Mouse (Mus musculus) lung, adult 2 months (tissue): ENCODE data around the gene Rtraf.

Experiments used
- CTCF ChIP-seq: fragments of 200-500 bp; IDR thresholded peaks from 2 replicates; pipeline ENCODE4 v1.5.1; 2011; ENCODE audit warnings: mild to moderate bottlenecking, low read length, control low read depth; ENCODE audit not compliant: insufficient read depth
- POLR2A ChIP-seq: fragments of 200-500 bp; IDR thresholded peaks from 2 replicates; pipeline ENCODE4 v1.6.1; 2011; ENCODE audit warnings: low read depth, mild to moderate bottlenecking, control low read depth, low read length, borderline replicate concordance; ENCODE audit errors: extremely low read depth

- TF ChIP-seq CTCF (no peak), POLR2A (no peak)
Measured at GRCm38 (mm10) chr14:19769441-19770200, 54.0 kb downstream of the Rtraf start.
